Mouse (Mus musculus) forebrain, embryonic 13.5 days (tissue): ENCODE data around the gene Tead2. TPM values are rescaled to one million over a fixed set of nuclear protein-coding genes. Genes with fewer than 3 reads are reported as not detected.
"Not testable (repeated sequence)": the region's sequence is repeated elsewhere in the genome, so short reads cannot be mapped to it uniquely, and the experiment has no call there.

Experiments
- ATAC-seq: fragments of 200-750 bp; cut with Nextera tagmentation; 2 replicates; pipeline ENCODE4 v1.8.0; 2017
- H3K27ac ChIP-seq: fragments of 300-500 bp; sonication (generic); 2 replicates; pipeline ENCODE4 v1.5.1; 2015; ENCODE audit warnings: inconsistent platforms, mild to moderate bottlenecking, moderate library complexity
- H3K27me3 ChIP-seq: fragments of 300-500 bp; sonication (generic); 2 replicates; pipeline ENCODE4 v1.6.1; 2015; ENCODE audit warnings: mild to moderate bottlenecking, inconsistent platforms
- H3K36me3 ChIP-seq: fragments of 300-500 bp; sonication (generic); 2 replicates; pipeline ENCODE4 v1.6.1; 2015; ENCODE audit warnings: mild to moderate bottlenecking, inconsistent platforms; ENCODE audit not compliant: poor library complexity, severe bottlenecking
- H3K4me1 ChIP-seq: fragments of 300-500 bp; sonication (generic); 2 replicates; pipeline ENCODE4 v1.6.1; 2015; ENCODE audit warnings: inconsistent platforms
- H3K4me2 ChIP-seq: fragments of 300-500 bp; sonication (generic); 2 replicates; pipeline ENCODE4 v1.6.1; 2015; ENCODE audit warnings: inconsistent platforms, mild to moderate bottlenecking, moderate library complexity
- H3K4me3 ChIP-seq: fragments of 300-500 bp; sonication (generic); 2 replicates; pipeline ENCODE4 v1.5.1; 2015; ENCODE audit warnings: mild to moderate bottlenecking, inconsistent platforms
- H3K9ac ChIP-seq: fragments of 300-500 bp; sonication (generic); 2 replicates; pipeline ENCODE4 v1.6.1; 2015; ENCODE audit warnings: mild to moderate bottlenecking, inconsistent platforms
- H3K9me3 ChIP-seq: fragments of 300-500 bp; sonication (generic); replicated peaks from 2 replicates; pipeline ENCODE4 v1.6.1; 2016; ENCODE audit warnings: inconsistent platforms
- WGBS: fragments of 180-500 bp; shearing (Covaris S2); methylation state at CpG from one replicate; pipeline ENCODE4 v1.1.7; 2015; 5-methylcytosine and 5-hydroxymethylcytosine counted together
- polyA plus RNA-seq: library from polyadenylated mRNA; unstranded; fragments of >200 nt; fragmentation: Nextera tagmentation; extraction: Ambion mirVana; gene quantifications from 2 replicates; pipeline ENCODE4 v1.2.1, GENCODE M21; 2015

The Tead2 gene
- polyA plus RNA-seq, 1 experiment from 2014 or later, result 181 TPM

DNA sequence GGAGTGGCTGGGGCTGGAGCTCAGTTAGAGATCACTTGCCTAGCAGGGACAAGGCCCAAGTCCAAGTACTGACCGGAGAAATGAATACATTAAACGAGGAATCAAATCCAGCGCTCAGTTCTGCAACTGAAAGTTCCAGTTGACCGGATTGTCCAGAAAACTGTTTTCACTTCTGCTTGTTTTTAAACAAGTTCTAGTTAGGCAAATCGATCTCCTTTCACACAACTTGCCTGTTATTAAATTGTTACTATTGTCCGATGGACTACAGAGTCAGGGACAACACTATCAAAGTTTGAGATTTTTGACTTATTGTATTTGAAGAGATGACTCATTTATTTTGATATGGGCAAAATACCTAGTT, 25.8 kb downstream of the Tead2 start:
- ATAC-seq, result no peak
- Histone ChIP-seq H3K27me3 (peaks cover 51% of the 10 kb centered on the region), H3K9me3 (no peaks in the 10 kb centered on the region), H3K9ac (0 out of 2 replicates have a peak overlapping the region, but pooled peaks have one; percentile 55), H3K36me3 (no peaks in the 10 kb centered on the region), H3K4me2 (peak overlapping the region; percentile 67), H3K4me1 (peaks cover 8% of the 10 kb centered on the region), H3K27ac (no peak overlapping the region), H3K4me3 (peak overlapping the region; percentile 37; the same call in 1 of the 2 replicates)
- WGBS, result 71% methylated on average over 6 of the region's 6 CpGs

DNA sequence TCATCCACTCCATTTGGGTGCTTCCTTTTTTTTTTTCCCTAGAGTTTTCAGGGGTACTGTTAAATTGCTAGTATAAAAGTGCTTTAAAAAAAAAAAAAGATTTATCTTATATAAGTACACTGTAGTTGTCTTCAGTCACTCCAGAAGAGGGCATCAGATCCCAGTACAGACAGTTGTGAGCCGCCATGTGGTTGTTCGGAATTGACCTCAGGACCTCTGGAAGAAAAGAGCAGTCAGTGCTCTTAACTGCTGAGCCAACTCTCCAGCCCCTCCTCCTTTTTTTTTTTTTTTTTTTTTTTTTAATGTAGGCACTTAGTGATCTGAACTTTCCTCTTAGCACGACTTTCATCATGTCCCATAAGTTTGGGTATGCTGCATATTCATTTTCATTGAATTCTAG, 32.1 kb downstream of the Tead2 start:
- no peak overlapping the region for H3K4me3 ChIP-seq
- 34% methylated on average over 3 of the region's 3 CpGs for WGBS
- H3K4me1 ChIP-seq, result no peaks in the 10 kb centered on the region
- ATAC-seq, result no peak
- H3K27me3 ChIP-seq, result 0 out of 2 replicates have a peak, but pooled peaks cover 2% of the 10 kb centered on the region
- no peak overlapping the region for H3K4me2 ChIP-seq
- no peak overlapping the region for H3K27ac ChIP-seq
- H3K9ac ChIP-seq, result no peak overlapping the region
- H3K9me3 ChIP-seq, result no peaks in the 10 kb centered on the region
- no peaks in the 10 kb centered on the region for H3K36me3 ChIP-seq

GRCm38 (mm10) chr7:45253806-45254205, 38.3 kb downstream of the Tead2 start:
- 90% methylated on average over 8 of the region's 8 CpGs for WGBS
- Histone ChIP-seq H3K4me3 (no peak overlapping the region), H3K4me1 (no peaks in the 10 kb centered on the region), H3K9ac (no peak overlapping the region), H3K9me3 (no peaks in the 10 kb centered on the region), H3K36me3 (no peaks in the 10 kb centered on the region), H3K27ac (no peak overlapping the region), H3K4me2 (no peak overlapping the region), H3K27me3 (no peaks in the 10 kb centered on the region)
- no peak for ATAC-seq

GRCm38 (mm10) chr7:45255822-45256221, 40.3 kb downstream of the Tead2 start:
- H3K4me2 ChIP-seq, H3K4me1 ChIP-seq, H3K9me3 ChIP-seq, ATAC-seq, H3K4me3 ChIP-seq, H3K9ac ChIP-seq, H3K27me3 ChIP-seq, H3K36me3 ChIP-seq, H3K27ac ChIP-seq: not testable (repeated sequence)
- WGBS, result 84% methylated on average over 6 of the region's 7 CpGs

- WGBS, result 69% methylated on average over 11 of the region's 11 CpGs
- no peak for ATAC-seq
- H3K9me3 ChIP-seq, result no peaks in the 10 kb centered on the region
- no peak overlapping the region for H3K9ac ChIP-seq
- H3K4me1 ChIP-seq, result peaks cover 5% of the 10 kb centered on the region; the same call in 1 of the 2 replicates
- H3K36me3 ChIP-seq, result no peaks in the 10 kb centered on the region
- no peak overlapping the region for H3K4me3 ChIP-seq
- H3K4me2 ChIP-seq, result no peak overlapping the region
- H3K27me3 ChIP-seq, result peaks cover 5% of the 10 kb centered on the region; the same call in 1 of the 2 replicates
- no peak overlapping the region for H3K27ac ChIP-seq
These were observed 41.7 kb downstream of the Tead2 start for GRCm38 (mm10) chr7:45257063-45257840.

GRCm38 (mm10) chr7:45259281-45259680, 43.7 kb downstream of the Tead2 start:
- WGBS, result 86% methylated on average over 8 of the region's 8 CpGs
- Histone ChIP-seq H3K9ac (no peak overlapping the region), H3K27me3 (peaks cover 5% of the 10 kb centered on the region; the same call in 1 of the 2 replicates)

GRCm38 (mm10) chr7:45262266-45262665, 46.7 kb downstream of the Tead2 start:
- H3K36me3 ChIP-seq, result no peaks in the 10 kb centered on the region
- no peak for ATAC-seq
- 58% methylated on average over 7 of the region's 7 CpGs for WGBS
- H3K9me3 ChIP-seq, result no peaks in the 10 kb centered on the region
- no peak overlapping the region for H3K27ac ChIP-seq
- no peak overlapping the region for H3K4me2 ChIP-seq
- H3K4me1 ChIP-seq, result peaks cover 12% of the 10 kb centered on the region; the same call in 1 of the 2 replicates
- H3K4me3 ChIP-seq, result no peak overlapping the region
- 0 out of 2 replicates have a peak overlapping the region, but pooled peaks have one; percentile 21 for H3K9ac ChIP-seq
- peaks cover 5% of the 10 kb centered on the region; the same call in 1 of the 2 replicates for H3K27me3 ChIP-seq

More at GRCm38 (mm10) chr7:45259281-45259680, 43.7 kb downstream of the Tead2 start:
- no peak overlapping the region for H3K4me3 ChIP-seq
- H3K9me3 ChIP-seq, result no peaks in the 10 kb centered on the region
- no peaks in the 10 kb centered on the region for H3K36me3 ChIP-seq
- H3K4me1 ChIP-seq, result peaks cover 12% of the 10 kb centered on the region; the same call in 1 of the 2 replicates
- no peak overlapping the region for H3K27ac ChIP-seq
- ATAC-seq, result no peak
- H3K4me2 ChIP-seq, result no peak overlapping the region

DNA sequence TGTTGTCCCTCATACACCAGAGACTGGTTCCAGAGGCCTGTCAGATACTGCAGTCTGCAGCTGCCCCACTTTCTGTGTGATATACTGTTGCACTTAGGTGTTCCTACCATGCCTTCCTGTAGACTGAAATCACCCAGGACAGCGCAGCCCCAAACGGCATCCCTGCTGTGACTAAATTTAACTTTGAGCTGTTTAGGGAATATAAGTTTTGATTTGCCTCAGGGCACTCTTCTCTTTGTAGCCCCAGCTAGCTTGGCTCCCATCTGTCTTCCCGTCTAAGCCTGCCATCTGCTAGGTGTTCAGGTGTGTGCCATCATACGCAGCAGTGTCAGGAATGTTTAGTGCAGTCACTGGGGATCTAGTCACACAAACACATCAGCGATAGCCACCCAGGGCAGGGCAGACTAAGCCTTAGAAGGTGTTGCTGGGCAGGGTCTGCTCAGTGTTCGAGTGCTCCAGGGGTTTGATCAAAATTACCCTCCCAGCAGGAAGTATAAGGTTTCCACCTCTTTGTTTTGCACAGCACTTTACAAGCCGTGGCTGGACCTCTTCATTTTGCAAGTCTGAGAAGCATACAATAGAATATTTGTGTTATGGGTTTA, 47.6 kb downstream of the Tead2 start:
- no peak overlapping the region for H3K4me2 ChIP-seq
- H3K4me1 ChIP-seq, result peaks cover 12% of the 10 kb centered on the region; the same call in 1 of the 2 replicates
- H3K27ac ChIP-seq, result no peak overlapping the region
- WGBS, result 73% methylated on average over 7 of the region's 7 CpGs
- H3K9ac ChIP-seq, result no peak overlapping the region
- H3K27me3 ChIP-seq, result peaks cover 7% of the 10 kb centered on the region; the same call in 1 of the 2 replicates
- H3K36me3 ChIP-seq, result no peaks in the 10 kb centered on the region
- no peak for ATAC-seq
- no peak overlapping the region for H3K4me3 ChIP-seq
- H3K9me3 ChIP-seq, result no peaks in the 10 kb centered on the region

DNA sequence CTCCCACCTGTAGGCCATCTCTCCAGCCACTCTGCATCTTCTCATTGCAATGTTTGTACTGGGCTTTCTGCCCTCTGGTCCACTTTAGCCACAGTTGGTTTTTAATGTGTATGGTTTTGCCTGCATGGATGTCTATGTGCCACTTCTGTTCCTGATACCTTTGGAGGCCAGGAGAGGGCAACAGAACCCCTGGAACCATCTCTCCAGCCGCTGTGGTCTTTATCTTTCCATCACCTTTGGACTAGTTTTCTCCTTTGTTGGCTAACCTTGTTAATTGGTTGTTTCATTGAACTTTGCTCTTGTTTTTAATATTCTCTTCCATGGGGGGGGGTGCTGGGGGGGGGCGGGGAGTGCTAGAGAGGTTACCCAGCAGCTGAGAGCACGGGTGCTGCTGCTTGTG, 48.8 kb downstream of the Tead2 start:
- WGBS, result 70% methylated on average over 3 of the region's 3 CpGs
- Histone ChIP-seq H3K9ac (no peak overlapping the region), H3K27me3 (peaks cover 5% of the 10 kb centered on the region; the same call in 1 of the 2 replicates), H3K4me1 (peaks cover 12% of the 10 kb centered on the region; the same call in 1 of the 2 replicates), H3K36me3 (no peaks in the 10 kb centered on the region), H3K27ac (no peak overlapping the region), H3K9me3 (no peaks in the 10 kb centered on the region), H3K4me3 (no peak overlapping the region), H3K4me2 (no peak overlapping the region)
- ATAC-seq, result no peak

DNA sequence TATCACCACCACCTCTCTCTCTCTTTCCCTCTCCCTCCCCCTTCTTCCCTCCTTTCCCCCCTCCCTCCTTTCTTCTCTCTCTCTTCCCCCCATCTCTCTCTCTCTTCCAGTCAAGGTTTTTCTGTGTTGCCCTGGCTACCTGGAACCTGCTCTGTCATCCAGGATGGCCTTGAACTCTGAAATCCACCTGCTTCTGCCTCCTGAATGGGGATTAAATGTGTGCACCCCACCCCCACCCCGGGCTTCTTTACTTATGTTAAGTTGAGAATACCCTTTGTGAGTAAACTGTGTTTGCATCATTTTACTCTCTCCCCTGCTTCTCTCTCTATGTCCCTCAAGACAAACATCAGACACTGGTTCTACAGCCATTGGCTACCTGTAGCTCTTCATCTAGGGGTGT, 50.0 kb downstream of the Tead2 start:
- H3K4me1 ChIP-seq, result peaks cover 12% of the 10 kb centered on the region; the same call in 1 of the 2 replicates
- no peak overlapping the region for H3K4me3 ChIP-seq
- no peaks in the 10 kb centered on the region for H3K36me3 ChIP-seq
- ATAC-seq, result no peak
- no peaks in the 10 kb centered on the region for H3K9me3 ChIP-seq
- no peak overlapping the region for H3K9ac ChIP-seq
- H3K27me3 ChIP-seq, result peaks cover 4% of the 10 kb centered on the region; the same call in 1 of the 2 replicates
- no peak overlapping the region for H3K4me2 ChIP-seq
- 88% methylated on average over 1 of the region's 1 CpGs for WGBS
- H3K27ac ChIP-seq, result no peak overlapping the region

DNA sequence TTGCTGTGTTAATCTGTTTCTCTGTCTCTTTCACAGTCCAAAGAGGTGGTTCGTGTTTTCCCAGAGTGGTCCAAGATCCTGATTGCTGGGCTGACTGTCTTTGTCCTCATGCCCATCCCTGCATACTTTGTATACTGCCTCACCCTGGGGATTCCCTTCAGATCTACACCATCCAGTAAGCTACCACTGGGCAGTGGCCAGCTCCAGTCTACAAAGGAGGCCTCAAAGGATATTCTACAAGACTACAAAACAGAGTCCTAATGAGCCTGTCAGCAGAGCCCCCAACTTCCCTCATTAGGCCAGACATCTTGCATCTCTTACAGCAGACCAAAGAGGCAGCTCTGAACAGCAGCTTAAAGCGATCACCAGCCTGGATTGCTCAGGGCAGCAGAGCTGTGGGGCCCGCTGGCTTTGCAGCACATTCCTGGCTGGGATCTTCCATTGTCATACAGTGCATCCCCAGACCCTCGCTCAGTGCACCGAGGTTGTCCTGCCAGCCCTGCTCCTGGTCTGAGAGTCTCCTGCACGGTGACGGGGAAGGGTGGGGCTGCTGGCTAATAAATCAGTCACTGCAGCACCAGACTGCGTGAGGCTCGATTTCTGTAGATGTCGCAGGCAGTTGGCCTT, 57.3 kb downstream of the Tead2 start:
- H3K4me3 ChIP-seq, result no peak overlapping the region
- peaks cover 18% of the 10 kb centered on the region for H3K4me1 ChIP-seq
- no peaks in the 10 kb centered on the region for H3K9me3 ChIP-seq
- H3K9ac ChIP-seq, result no peak overlapping the region
- H3K27me3 ChIP-seq, result peaks cover 4% of the 10 kb centered on the region; the same call in 1 of the 2 replicates
- no peak overlapping the region for H3K4me2 ChIP-seq
- H3K27ac ChIP-seq, result peak overlapping the region; percentile 57
- ATAC-seq, result no peak; the same call in 1 of the 2 replicates
- H3K36me3 ChIP-seq, result no peaks in the 10 kb centered on the region
- WGBS, result 35% methylated on average over 10 of the region's 10 CpGs

DNA sequence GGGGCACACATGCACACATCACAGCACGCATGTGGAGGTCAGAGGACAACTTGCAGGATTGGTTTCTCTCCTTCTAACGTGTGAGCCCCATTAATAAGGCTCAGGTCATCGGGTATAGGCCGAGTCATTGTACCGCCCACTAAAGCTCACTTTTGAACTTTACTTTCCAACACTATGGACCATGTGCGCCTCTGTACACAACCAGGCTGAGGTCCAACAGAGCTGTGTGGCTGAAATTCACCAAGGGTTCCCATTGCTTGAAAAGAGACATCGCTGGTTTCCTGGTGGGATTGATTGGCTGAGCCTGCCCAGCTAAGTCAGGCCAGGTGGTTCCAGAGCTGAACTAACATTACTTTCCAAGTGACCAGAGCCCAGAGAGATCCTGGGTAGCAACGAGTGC, 58.1 kb downstream of the Tead2 start:
- WGBS, result 90% methylated on average over 8 of the region's 8 CpGs
- Histone ChIP-seq H3K36me3 (no peaks in the 10 kb centered on the region), H3K4me3 (no peak overlapping the region), H3K27ac (peak overlapping the region; percentile 57), H3K9ac (no peak overlapping the region), H3K4me2 (no peak overlapping the region), H3K9me3 (no peaks in the 10 kb centered on the region), H3K4me1 (peaks cover 18% of the 10 kb centered on the region), H3K27me3 (peaks cover 3% of the 10 kb centered on the region; the same call in 1 of the 2 replicates)
- no peak for ATAC-seq
